Comparison of ENCODE assay signal across 23 mouse cellular contexts in the genomic region with DNA sequence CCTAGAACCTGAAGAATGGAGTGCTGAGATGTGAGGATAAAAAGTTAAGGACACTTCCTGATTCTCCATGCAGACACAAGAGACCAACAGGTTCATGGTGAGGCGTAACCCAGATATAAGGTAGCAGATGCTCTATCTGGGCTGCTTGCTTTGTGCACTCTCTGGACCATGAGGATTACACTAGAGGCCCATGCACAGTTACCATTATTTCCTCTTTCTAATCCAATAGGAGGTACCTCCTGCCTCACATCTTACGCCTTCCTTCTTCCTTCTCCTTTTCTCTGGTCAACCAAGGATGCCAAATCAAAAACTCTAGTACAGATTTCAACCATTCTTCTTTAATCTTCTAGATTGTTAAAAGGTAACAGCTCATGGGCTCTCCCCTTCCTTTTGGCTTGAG.
"Had no signal": no experiment of that assay in that cellular context is flagged by ENCODE, and none has a peak within 500 bp of the region (broad histone marks: within the 10 kb centered on the region; RNA-seq: fewer than 3 reads in every experiment).

No protein-coding gene starts in this region.

- ATAC-seq: hindbrain, postnatal 0 days; intestine, embryonic 16.5 days; liver, embryonic 12.5 days had no signal

- DNase-seq: gastrocnemius, postnatal 14 days; heart, adult 2 months; heart, postnatal 14 days; heart, postnatal 36 days; kidney, adult 11 months; kidney, adult 2 months; kidney, postnatal 10 days; kidney, postnatal 25 days; kidney, postnatal 4 days; layer of hippocampus, adult 9-11 months; layer of hippocampus, postnatal 36 days; left cerebral cortex, postnatal 4 days had no signal

- H3K9ac ChIP-seq: heart, embryonic 13.5 days; heart, embryonic 15.5 days; hindbrain, embryonic 13.5 days; hindbrain, embryonic 15.5 days; limb, embryonic 13.5 days; limb, embryonic 15.5 days; liver, embryonic 12.5 days; liver, embryonic 14.5 days had no signal

- H3K27me3 ChIP-seq: heart, embryonic 13.5 days; heart, embryonic 15.5 days; hindbrain, embryonic 13.5 days; hindbrain, embryonic 15.5 days; limb, embryonic 13.5 days; limb, embryonic 15.5 days; liver, embryonic 12.5 days had no signal

- H3K36me3 ChIP-seq: heart, embryonic 13.5 days; heart, embryonic 15.5 days; hindbrain, embryonic 13.5 days; hindbrain, embryonic 15.5 days; limb, embryonic 13.5 days; limb, embryonic 15.5 days; liver, embryonic 12.5 days had no signal

- H3K27ac ChIP-seq: heart, adult 2 months; heart, embryonic 13.5 days; heart, embryonic 15.5 days; hindbrain, embryonic 13.5 days; hindbrain, embryonic 15.5 days; hindbrain, postnatal 0 days; limb, embryonic 13.5 days; limb, embryonic 15.5 days; liver, embryonic 12.5 days; liver, embryonic 14.5 days had no signal

- H3K4me2 ChIP-seq: heart, embryonic 11.5 days; heart, embryonic 13.5 days; heart, embryonic 15.5 days; hindbrain, embryonic 13.5 days; hindbrain, embryonic 15.5 days; limb, embryonic 13.5 days; limb, embryonic 15.5 days; liver, embryonic 12.5 days had no signal

- H3K4me1 ChIP-seq: heart, embryonic 15.5 days; hindbrain, embryonic 13.5 days; hindbrain, embryonic 15.5 days had no signal

- H3K4me3 ChIP-seq: heart, adult 2 months; heart, embryonic 13.5 days; heart, embryonic 15.5 days; hindbrain, embryonic 13.5 days; hindbrain, embryonic 15.5 days; limb, embryonic 13.5 days; limb, embryonic 15.5 days; liver, embryonic 12.5 days had no signal

- H3K9me3 ChIP-seq: heart, embryonic 13.5 days; heart, embryonic 15.5 days; hindbrain, embryonic 13.5 days; hindbrain, embryonic 15.5 days; limb, embryonic 13.5 days; limb, embryonic 15.5 days; liver, embryonic 12.5 days had no signal
